Mouse (Mus musculus) heart, postnatal 36 days (tissue): ENCODE measurements around the gene Myadml2. TPM values are rescaled to one million over a fixed set of nuclear protein-coding genes. Genes with fewer than 3 reads are reported as not detected.
"Not testable (repeated sequence)": the region's sequence is repeated elsewhere in the genome, so short reads cannot be mapped to it uniquely, and the experiment has no call there.

Experiments
- DNase-seq, 2 experiments: peaks; one replicate each; pipeline ENCODE4 v3.0.0; 2021 to 2022
- intact Hi-C: fragments of 180-260 bp; cut with DNase I; formaldehyde crosslinking; loops from one replicate; pipeline ENCODE4 v1.15.1; 2025
- total RNA-seq, 2 experiments: library from RNA; stranded (reverse); gene quantifications; 2 replicates each; pipeline ENCODE4 v1.2.3; 2021

Gene Myadml2
- total RNA-seq = 10 to 100 TPM; 76.1 to 78.1 TPM

- peak in 1 of 2 experiments; percentile 66 for DNase-seq
- intact Hi-C loops = no loop called here
These were observed at the start of gene Myadml2 for GRCm38 (mm10) chr11:120648001-120648476. Gene Myadml2 (minus strand): TSS chr11:120648158.

- intact Hi-C loops = no loop called here
- peak; percentile 40 to 54 for DNase-seq
These were observed 49.8 kb upstream of the Myadml2 start for GRCm38 (mm10) chr11:120697741-120698140.

GRCm38 (mm10) chr11:120696568-120696967 is 48.6 kb upstream of the Myadml2 start:
- no peak for DNase-seq
- intact Hi-C loops = no loop called here

GRCm38 (mm10) chr11:120695641-120696040 is 47.7 kb upstream of the Myadml2 start:
- DNase-seq = no peak
- intact Hi-C loops = no loop called here

- intact Hi-C loops = no loop called here
- no peak for DNase-seq
These were observed 47.2 kb upstream of the Myadml2 start for GRCm38 (mm10) chr11:120695184-120695583.

GRCm38 (mm10) chr11:120693461-120693860 is 45.5 kb upstream of the Myadml2 start:
- DNase-seq = no peak
- intact Hi-C loops = no loop called here

GRCm38 (mm10) chr11:120692471-120693011 is 44.6 kb upstream of the Myadml2 start:
- intact Hi-C loops = no loop called here
- no peak for DNase-seq

- DNase-seq = no peak
- intact Hi-C loops = no loop called here
These were observed 41.4 kb upstream of the Myadml2 start for GRCm38 (mm10) chr11:120689365-120689764.

- DNase-seq = no peak
These were observed 38.8 kb upstream of the Myadml2 start for GRCm38 (mm10) chr11:120686650-120687272.

GRCm38 (mm10) chr11:120684660-120685059 is 36.7 kb upstream of the Myadml2 start:
- DNase-seq = no peak

More at GRCm38 (mm10) chr11:120686650-120687272, 38.8 kb upstream of the Myadml2 start:
- intact Hi-C loops = no loop called here

GRCm38 (mm10) chr11:120684086-120684485 is 36.1 kb upstream of the Myadml2 start:
- intact Hi-C loops = no loop called here
- no peak for DNase-seq

More at GRCm38 (mm10) chr11:120684660-120685059, 36.7 kb upstream of the Myadml2 start:
- intact Hi-C loops = no loop called here

GRCm38 (mm10) chr11:120683536-120683935 is 35.6 kb upstream of the Myadml2 start:
- intact Hi-C loops = no loop called here

GRCm38 (mm10) chr11:120682683-120683082 is 34.7 kb upstream of the Myadml2 start:
- no peak for DNase-seq
- intact Hi-C loops = no loop called here

More at GRCm38 (mm10) chr11:120683536-120683935, 35.6 kb upstream of the Myadml2 start:
- no peak for DNase-seq

- intact Hi-C loops = no loop called here
- DNase-seq = no peak
These were observed 32.0 kb upstream of the Myadml2 start for GRCm38 (mm10) chr11:120679909-120680308.

- intact Hi-C loops = no loop called here
- no peak for DNase-seq
These were observed 29.0 kb upstream of the Myadml2 start for GRCm38 (mm10) chr11:120676951-120677350.

GRCm38 (mm10) chr11:120675875-120676274 is 27.9 kb upstream of the Myadml2 start:
- intact Hi-C loops, DNase-seq: not testable (repeated sequence)

- intact Hi-C loops = loop anchor here (5.0 kb wide), 2 partner anchors 46 to 181 kb away; partner anchors contain the start of genes Sirt7 and Slc25a10
- no peak for DNase-seq
These were observed 25.7 kb upstream of the Myadml2 start for GRCm38 (mm10) chr11:120673594-120674122.

GRCm38 (mm10) chr11:120672687-120673593 is 25.0 kb upstream of the Myadml2 start, which contains the start of gene Aspscr1:
Gene Aspscr1 (plus strand): TSS chr11:120672973.
- DNase-seq = peak; percentile 95 to 98
- intact Hi-C loops = loop anchor here (5.0 kb wide), 2 partner anchors 46 to 181 kb away; partner anchors contain the start of genes Sirt7 and Slc25a10

GRCm38 (mm10) chr11:120666617-120667016 is 18.7 kb upstream of the Myadml2 start:
- no peak for DNase-seq
- intact Hi-C loops = no loop called here

GRCm38 (mm10) chr11:120665406-120665805 is 17.4 kb upstream of the Myadml2 start:
- intact Hi-C loops = no loop called here
- DNase-seq = peak; percentile 59
